Mouse (Mus musculus): ENCODE measurements at regions not wholly inside any gene's neighbourhood (a gene's known extent, or its start where the extent isn't known, plus 50 kb on each side); places are given as distances from the start of the nearest gene placed in this dataset.

DNA sequence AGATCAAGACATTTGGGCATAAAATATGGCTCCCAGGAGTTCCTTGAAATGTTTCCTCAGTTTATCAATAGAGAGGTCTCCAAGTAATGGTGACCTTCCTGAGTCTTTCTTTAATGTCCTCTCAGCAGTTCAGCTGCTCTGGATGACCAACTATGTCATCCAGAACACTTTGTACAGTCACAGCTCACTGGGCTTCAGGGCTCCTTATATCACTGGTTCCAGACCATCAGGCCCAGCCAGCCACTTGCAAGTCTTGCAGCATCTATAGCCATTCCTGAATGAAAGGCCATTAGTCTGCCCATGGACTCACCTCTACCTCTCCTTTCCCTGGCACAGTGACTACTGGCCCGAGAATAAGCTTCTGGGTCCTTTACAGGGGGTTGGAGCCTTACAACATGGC, 437.8 kb upstream of the Meis1 start:
- in situ Hi-C loops (cut with MboI, MseI), result no loop called here

DNA sequence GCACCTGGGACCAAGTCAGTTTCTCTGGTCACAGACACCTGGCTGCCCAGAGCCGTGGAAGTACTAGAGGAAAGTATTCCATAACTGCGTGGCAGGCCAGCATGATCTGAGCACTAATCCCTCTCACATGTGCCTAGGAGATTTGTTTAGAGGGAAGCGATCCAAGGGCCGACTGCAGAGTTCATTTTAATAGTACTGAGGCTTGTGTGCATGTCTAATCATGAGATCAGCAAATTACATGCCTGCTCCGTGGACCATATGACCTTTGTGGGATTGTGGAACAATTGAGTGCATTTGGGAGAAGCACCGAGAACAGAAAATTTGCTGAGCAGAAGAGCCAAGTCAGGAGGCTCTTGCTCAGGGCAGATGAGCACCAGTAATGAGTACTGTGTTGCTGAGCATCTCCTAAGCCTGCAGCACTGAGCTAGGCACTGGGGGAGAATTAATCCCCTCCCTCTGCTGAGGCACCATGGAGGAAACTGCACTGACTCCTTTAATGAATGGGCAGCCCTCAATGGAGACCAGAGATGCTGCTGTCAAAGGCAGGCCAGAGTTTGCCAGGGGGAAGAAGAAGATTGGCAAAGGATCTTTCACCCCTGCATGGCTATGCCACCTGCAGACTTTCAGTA, 445.1 kb upstream of the Meis1 start:
- in situ Hi-C loops (cut with MboI, MseI), result no loop called here

DNA sequence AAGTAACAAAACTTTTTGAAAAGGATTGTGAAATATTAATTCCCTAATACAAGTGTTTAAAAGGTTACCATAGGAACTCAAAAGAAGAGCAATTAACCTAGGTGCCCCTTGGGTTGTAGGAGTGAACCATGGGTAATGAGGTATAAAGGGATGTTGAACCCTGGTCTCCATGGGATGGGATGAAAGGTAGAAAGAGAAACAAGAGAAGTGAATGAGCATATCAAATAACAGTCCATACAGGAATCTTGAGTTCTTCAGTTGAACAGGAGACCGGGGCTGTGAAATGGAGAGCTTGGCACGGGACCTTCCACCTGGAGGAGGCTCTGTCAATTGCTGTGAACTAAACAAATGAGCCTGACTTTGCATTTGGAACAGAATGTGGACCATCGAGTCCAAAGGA, 449.6 kb upstream of the Meis1 start:
- in situ Hi-C loops (cut with MboI, MseI), result no loop called here

DNA sequence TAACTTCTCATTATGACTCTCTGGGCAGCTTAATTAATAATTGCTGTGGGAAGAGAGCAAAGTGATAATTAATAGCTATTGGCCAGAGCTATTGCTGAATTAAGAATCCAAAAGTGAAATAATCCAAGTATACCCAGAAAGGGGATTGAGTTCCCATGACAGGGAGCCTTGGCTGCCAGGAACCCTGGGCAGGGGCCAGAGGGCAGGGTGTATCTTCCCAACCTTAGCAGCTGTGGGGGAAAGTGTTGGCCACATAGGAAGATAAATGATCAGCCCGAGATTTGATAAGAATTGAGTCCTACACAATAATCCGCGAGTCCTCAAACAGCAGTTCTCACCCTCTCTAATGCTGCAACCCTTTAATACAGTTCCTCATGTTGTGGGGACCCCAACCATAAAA, 450.0 kb upstream of the Meis1 start:
- in situ Hi-C loops (cut with MboI, MseI), result no loop called here

DNA sequence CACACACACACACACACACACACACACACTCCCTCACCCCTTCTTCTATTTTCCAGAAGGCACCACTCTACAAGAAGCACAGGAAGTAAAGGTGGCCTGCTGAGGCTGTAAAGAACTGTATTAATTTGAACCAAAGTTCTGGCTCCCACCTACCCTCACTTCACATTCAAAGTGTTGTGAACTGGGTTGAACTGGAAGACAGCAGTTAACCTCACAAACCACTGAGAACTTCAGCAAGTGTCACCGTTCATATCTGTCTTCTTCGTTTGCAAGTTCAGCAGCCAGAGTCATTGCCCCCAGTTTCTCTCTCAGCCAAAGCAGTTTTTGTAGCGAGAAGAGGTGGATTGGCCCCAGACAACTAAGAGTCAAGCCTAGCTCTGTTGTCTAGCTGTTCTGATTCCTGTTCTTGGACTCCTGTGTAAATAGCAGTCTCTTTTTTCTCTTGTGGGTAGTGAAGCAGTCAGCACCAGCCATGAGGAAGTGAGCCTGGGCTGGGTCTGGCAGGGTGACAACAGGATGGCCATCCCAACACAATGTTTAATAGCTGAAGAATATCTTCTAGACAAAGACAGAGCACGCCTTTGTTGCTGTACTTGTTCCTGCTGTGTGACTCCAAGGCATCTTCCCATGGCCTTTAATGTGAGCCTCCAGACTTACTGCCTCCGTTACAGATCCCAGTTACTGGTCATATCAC, 452.0 kb upstream of the Meis1 start:
- in situ Hi-C loops (cut with MboI, MseI), result no loop called here

DNA sequence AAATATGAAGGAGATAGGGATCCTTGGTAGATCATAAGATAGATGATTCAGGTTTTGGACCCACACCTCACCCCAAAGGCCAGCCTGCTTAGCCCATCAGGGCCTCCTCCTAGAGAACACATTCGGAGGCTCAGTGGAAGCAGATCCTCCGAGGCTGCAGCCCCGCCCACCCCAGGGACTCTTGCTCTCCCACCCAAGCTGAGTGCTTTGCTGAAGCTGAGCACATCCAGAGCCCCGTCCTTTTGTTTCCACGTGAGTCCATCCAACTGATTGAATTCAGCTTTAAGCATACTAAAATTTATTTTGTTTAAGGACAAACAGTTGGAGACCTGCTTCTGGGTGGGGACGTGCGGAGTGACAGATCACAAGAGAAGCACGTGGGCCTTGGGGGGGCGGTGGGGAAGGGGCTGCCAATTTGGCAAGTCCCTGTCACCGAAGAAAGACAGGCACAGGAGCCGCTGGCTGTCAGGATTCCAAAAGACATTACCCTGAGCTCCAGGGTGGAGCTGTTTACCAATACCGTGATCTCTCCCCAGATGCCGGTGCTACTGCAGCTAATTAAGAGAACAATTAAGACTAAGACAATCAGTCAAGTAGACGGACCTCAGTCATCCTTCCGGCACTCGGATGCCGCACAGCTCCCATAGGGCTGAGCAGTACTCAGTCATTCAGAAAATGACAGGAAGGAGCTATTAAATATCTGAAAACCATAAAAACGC, 448.9 kb upstream of the Spred2 start:
- in situ Hi-C loops (cut with MboI, MseI), result no loop called here

DNA sequence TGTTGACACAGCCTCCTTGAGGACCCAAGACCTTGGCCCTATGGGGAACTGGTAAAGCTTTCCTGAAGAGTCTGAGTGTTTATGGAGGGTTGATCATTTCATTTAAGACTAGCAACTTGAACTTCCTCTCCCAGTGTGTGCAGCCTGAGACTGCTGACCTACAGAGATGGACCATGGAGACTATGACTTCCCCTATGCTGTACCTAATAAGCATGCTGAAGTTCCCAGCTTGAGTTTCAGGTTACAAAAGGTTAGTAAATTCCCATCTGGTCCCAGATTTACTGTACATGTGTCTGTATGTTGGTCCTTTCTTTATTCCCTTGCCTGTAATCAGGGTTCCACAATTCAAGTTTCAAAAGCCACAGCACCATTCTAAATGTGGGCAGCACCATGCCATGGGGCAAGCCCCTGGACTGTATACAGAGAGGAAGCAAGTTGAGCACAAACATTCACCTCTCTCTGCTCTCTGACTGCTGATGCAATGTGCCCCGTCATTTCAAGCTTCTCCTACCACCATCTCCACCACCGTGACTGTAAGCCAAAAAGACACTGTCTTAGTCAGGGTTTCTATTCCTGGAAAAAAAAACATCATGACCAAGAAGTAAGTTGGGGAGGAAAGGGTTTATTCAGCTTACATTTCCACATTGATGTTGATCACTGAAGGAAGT, 431.0 kb upstream of the Spred2 start:
- in situ Hi-C loops (cut with MboI, MseI), result no loop called here

DNA sequence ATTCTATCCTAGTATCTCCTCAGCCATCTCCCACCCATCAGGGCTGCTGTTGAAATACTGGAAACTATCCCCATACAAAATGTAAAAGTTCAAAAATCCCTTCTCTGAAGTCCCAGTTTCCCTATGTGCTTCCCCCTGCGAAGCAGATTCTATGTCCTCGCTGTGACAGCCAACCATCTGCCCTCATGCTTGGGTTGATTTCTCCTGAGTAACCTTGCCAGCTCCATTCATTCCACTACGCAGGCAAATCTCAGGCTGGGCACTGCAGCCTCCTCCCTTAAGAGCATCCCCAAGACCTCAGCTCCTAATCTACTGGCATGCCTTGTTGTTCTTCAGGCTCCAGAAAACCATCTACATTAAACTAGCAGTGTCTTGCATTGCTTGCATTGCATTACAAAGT, 402.5 kb upstream of the Spred2 start:
- in situ Hi-C loops (cut with MboI, MseI), result no loop called here

DNA sequence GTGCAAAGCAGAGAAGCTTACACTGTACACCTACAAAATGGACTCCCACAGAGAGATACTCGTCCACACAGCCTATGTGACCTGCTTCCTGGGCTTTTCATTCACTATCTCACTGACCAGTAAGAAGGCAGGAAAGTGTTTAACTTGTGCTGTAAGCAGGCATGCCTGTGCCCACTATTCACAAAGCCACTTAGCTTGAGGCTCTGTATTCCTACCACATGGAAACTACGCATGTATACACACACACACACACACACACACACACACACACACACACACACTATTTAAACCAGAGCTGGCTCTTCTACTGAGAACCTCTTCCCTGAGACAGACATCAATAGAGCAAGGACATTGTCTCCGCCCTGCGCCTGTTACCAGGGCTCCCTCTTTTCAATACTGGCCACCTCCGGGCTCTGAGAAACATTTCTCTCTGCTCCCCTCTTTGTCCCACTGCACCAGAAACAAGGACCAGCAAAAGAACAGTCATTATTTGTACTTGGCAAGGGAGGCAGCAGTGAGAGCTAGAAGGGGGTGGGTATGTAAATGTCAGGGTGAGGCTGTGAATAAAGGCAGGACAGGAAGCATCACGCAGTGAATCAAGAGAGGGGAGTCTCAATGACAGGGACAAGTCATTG, 400.2 kb upstream of the Spred2 start:
- in situ Hi-C loops (cut with MboI, MseI), result no loop called here

DNA sequence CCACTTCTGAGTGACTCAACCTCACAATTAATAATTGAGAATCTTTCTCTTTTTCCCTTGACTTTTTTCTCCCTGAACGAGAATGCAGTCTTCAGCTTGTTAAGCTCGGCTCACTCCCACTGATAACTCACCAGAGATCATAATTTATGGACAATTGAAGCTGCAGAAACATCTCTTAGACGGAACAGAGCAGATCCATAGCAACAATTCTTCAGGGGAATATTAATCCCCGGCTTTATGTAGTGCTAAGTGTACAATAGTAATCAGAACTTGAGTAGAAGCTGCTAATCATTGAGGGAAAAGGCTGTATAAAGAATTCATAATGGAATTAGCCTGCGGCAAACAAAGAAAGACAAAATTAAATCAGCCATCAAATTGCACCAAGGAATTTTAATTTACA, 395.0 kb upstream of the Spred2 start:
- in situ Hi-C loops (cut with MboI, MseI), result no loop called here

DNA sequence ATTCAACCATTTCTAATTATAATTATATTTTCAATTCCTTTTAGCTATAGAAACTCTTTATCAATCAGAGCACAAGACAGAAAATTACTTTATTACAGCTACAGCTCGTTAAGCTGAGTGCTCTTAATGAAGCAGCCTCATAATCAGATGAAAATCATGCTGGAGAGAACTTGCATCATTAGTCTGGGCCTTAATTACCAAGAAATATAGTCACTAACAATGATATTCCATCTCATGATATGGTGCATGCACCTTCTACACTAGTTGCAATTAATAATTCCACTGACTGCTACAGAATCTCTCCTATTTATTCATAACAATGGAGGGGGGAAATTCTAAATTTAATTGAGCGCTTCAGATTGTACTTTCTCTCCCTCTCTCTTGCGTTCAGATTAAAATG, 393.5 kb upstream of the Spred2 start:
- in situ Hi-C loops (cut with MboI, MseI), result no loop called here

DNA sequence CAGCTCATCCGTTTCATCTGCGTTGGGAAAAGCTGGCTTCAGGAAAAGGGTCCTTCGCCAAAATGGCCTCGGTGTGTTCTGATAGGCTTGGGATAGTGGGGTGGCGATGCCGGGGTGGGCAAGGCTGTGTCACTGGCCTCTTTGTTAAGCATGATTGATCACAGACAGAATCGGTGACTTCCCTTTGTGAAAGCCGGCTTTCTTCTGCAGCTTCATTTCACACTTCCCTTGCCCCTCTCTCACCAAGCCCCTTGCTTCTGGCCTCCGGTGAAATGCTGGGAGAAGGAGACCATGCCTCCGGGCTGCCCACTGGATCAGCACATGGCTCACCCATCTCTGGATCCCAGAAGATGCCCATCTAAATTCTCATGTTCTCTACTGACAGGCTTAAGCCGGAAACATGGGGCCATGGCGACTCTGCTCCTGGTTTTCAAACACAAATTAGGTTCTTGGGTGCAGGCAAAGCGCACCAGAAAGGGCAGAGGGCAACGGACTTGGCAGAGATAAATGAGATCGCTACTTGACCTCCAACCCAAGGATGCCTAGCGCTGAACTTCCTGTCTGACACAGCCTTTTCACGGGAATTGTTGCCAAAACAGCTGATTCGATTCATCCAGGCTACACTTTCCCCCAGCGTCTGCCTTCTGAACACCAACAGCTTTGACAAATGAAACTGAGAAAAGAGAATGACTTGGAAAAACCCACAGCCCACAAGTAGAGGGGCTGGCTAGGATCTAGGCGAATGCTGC, 392.7 kb upstream of the Spred2 start:
- in situ Hi-C loops (cut with MboI, MseI), result no loop called here

DNA sequence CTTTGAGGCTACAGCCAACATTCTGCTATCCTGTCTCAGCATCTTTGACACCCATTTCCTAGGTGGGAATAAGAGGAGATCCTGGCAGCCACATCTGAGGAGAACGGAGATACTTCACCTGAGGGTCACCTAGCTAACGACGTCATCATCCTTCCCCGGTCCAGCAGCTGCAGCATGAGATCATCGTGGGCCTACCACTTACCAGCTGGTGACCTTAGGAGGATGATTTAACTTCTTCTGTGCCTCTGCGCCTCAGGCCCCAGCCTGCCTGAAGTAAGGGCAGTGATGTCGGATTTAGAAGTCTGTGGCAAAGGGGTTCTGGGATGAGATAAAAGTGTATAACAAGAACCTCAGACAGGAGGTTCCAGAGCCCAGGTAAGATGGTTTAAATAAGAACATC, 391.3 kb upstream of the Spred2 start:
- in situ Hi-C loops (cut with MboI, MseI), result no loop called here

DNA sequence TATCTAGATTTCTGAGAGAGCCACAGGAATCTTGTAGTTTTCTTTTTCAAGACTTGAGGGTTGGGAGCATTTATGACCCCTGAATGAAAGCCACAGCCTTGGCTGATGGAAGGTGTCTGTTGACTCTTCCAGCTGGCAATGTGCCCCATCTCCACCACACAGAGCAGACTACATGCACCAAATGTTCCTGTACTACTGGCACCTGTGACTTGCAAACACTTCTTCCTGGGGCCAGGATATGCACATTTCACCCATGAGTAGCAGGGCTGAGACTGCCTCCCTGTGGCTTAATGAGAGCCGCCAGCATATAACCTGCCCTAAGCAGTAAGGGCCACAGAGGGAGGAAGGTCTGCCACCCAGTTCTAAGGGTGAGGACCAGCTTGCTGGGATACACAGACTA, 390.5 kb upstream of the Spred2 start:
- in situ Hi-C loops (cut with MboI, MseI), result no loop called here

DNA sequence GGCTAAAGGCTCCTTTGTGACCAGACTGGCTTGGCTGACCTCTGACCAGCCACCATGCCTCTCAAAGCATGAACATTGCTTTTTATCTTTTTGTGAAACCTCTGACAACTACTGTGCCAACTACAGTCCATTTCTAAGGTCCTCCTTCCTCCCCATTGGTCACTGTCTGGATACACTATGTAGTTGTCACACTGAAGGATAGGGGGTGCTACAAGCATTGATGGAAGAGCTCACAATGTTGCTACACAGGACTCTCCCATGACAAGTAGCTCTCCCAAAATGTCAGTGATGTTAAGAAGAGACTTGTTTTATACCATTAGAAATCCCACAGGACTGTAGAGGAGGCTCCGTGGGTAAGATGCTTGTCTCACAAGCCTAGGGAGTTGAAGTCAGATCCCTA, 389.0 kb upstream of the Spred2 start:
- in situ Hi-C loops (cut with MboI, MseI), result no loop called here

DNA sequence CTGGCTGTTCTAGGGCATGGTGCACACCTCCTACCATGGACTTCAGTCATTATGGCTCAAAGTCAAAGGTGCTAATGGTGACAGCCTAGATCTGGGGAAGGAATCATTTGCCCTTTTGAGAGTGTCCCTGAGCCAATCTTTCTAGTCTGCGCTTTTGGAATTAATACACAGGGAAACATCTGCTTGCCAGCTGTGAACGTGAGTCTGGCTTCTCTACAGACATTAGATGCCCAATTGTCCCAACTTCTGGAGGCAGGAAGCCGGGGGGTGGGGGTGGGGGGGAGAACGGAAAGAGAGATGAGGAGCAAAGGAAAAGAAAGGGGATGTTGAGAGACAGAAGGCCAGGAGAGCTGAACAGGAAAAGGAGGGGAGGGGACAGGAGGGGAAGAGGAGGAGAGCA, 377.9 kb upstream of the Spred2 start:
- in situ Hi-C loops (cut with MboI, MseI), result no loop called here

DNA sequence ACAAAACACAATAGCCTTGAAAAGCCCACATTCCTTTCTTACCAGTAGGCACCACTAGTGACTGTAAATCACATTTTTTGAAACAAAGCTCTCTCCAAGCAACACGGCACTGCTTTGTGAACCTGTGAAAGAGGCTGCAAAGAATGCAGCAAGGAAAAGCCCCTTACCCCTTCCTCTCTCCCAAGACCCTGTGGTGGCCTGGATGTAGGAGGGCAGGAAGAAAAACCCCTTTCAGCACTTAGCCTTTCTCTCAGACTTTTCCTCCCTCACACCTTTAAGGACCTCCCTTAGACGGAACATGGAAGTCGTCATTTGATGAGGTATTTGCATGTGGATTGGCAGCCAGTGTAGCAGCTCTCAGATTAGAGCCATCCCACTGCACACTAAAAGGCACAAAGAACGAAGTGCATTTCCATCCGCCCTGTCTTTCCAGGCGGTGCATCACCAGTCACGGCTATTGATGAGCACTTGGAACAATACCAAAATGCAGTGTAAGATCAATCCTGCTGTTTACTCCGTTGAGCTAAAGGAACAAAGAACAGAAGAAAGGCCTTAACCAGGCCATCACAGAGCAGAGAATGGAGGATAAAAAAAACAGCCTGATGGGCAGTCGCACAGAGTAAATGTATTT, 369.7 kb upstream of the Spred2 start:
- in situ Hi-C loops (cut with MboI, MseI), result no loop called here

DNA sequence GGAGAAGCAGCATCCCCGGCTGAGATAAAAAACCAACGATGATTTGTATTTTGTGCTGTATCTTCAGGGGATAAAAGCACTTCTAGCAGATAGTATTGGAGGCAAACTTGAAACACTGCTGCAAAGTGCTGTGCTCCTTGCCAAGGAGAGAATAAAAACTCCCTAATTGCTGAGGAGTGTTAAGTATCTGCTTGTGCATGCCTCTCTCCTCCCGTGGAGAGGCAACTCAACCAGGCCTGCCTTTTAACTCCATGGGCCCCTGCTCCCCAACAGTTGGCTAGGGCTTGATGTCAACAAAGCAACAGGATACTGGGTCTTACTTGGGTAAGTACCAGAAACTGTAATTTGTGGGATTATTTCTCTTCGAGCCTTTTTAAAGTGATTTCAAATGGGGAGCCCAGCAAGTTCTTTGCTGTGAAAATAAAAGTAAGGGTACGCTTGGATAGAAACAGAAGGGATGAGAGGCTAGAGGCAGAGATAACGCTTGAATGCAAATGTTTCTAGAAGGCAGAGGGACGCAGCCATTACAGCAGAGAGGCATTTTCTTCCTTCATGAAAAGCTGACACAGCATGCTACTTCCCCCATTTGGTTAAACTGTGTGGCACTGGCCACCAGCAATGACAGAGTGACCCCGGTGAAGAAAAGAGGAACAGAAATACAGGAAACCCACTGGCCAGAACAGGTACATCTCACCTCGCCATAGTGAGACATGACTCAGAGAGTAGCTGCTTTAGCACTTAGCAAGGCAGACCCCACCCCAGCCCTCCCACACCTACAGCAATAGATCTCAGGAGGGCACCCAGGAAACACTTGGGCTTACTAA, 369.0 kb upstream of the Spred2 start:
- in situ Hi-C loops (cut with MboI, MseI), result no loop called here

DNA sequence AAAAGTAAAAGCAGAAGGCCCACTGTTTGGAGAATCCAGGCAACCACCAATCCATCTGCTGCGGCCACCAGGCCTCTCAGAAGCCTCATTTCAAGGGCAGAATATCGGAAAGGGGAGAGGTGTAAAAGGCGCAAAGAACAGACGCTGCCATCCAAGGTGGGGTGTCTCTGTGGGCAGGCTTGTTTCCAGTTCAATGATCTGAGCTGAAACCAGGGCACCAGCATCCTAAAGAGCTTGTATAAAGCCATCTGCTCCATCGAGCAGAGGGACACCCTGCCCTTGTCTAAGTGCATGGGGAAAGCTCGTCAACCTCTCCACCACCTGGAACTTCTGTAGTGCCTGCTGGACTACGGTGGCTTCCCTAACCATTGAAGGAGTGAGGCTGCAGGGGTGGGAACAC, 363.7 kb upstream of the Spred2 start:
- in situ Hi-C loops (cut with MboI, MseI), result no loop called here

DNA sequence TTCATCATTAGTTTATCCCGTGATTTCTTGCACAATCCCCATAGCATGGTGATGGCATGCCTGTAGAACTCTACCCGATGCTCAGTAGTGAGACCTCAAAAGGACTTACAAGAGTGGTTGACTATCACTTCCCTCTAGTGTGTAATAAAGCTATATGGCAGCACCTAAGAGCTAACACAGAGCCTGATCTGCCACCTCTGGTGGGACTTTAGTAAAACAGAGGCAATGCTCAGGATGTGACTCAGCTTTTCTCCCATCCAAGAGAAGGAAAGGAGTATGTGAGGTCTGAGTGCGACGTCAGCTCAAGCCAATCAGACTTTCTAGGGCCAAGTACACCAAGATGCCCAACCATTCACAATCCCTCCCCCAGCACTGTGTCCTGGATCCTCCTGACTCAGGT, 361.5 kb upstream of the Spred2 start:
- in situ Hi-C loops (cut with MboI, MseI), result no loop called here
